Mouse (Mus musculus) liver, embryonic 11.5 days (tissue): Measurements from ENCODE around the gene Zfp523. TPM values are rescaled to one million over a fixed set of nuclear protein-coding genes. Genes with fewer than 3 reads are reported as not detected.
A peak's percentile ranks its signal among the peaks of the same experiment; 100 is the strongest.

ENCODE experiments used
- ATAC-seq: fragments of 200-750 bp; cut with Nextera tagmentation; replicated peaks from 2 replicates; pipeline ENCODE4 v1.8.0; 2017; ENCODE audit warnings: moderate number of reproducible peaks, mild to moderate bottlenecking, moderate TSS enrichment, moderate library complexity; ENCODE audit not compliant: low FRiP score
- DNase-seq: peaks from one replicate; pipeline ENCODE4 v3.0.0-alpha.2; 2017; ENCODE audit warnings: low spot score
- H3K27ac ChIP-seq: fragments of 300-500 bp; sonication (generic); 2 replicates; pipeline ENCODE4 v1.5.1; 2014; ENCODE audit warnings: mild to moderate bottlenecking, low read depth, low read length, control low read depth
- H3K27me3 ChIP-seq: fragments of 300-500 bp; sonication (generic); replicated peaks from 2 replicates; pipeline ENCODE4 v1.6.1; 2014; ENCODE audit warnings: low read length, mixed read lengths; ENCODE audit not compliant: control insufficient read depth, insufficient read depth
- H3K36me3 ChIP-seq: fragments of 300-500 bp; sonication (generic); 2 replicates; pipeline ENCODE4 v1.6.1; 2014; ENCODE audit warnings: mild to moderate bottlenecking, low read length, moderate library complexity, mixed read lengths; ENCODE audit not compliant: control insufficient read depth, insufficient read depth
- H3K4me1 ChIP-seq: fragments of 300-500 bp; sonication (generic); replicated peaks from 2 replicates; pipeline ENCODE4 v1.6.1; 2014; ENCODE audit warnings: low read length, mixed read lengths; ENCODE audit not compliant: control insufficient read depth, insufficient read depth
- H3K4me2 ChIP-seq: fragments of 300-500 bp; sonication (generic); 2 replicates; pipeline ENCODE4 v1.6.1; 2014; ENCODE audit warnings: mild to moderate bottlenecking, control low read depth, moderate library complexity
- H3K4me3 ChIP-seq: fragments of 300-500 bp; sonication (generic); 2 replicates; pipeline ENCODE4 v1.5.1; 2014; ENCODE audit warnings: low read depth, low read length, control low read depth
- H3K9ac ChIP-seq: fragments of 300-500 bp; sonication (generic); 2 replicates; pipeline ENCODE4 v1.6.1; 2014; ENCODE audit warnings: low read depth, low read length, control low read depth
- H3K9me3 ChIP-seq: fragments of 300-500 bp; sonication (generic); 2 replicates; pipeline ENCODE4 v1.6.1; 2016; ENCODE audit warnings: low read length, inconsistent platforms, mixed read lengths; ENCODE audit not compliant: control insufficient read depth
- WGBS: fragments of 180-500 bp; shearing (Covaris S2); extraction: QIAGEN DNeasy Blood & Tissue Kit; methylation state at CpG from one replicate; pipeline ENCODE4 v1.1.7; 2014; 5-methylcytosine and 5-hydroxymethylcytosine counted together
- polyA plus RNA-seq: library from polyadenylated mRNA; unstranded; fragments of >200 nt; fragmentation: Nextera tagmentation; extraction: Ambion mirVana; gene quantifications from 2 replicates; pipeline ENCODE4 v1.2.1, GENCODE M21; 2014

Gene Zfp523
- polyA plus RNA-seq, 1 experiment from 2014 or later, result 14.6 TPM

- Histone ChIP-seq H3K4me2 (no peak overlapping the region), H3K9me3 (no peaks in the 10 kb centered on the region), H3K4me1 (no peaks in the 10 kb centered on the region), H3K27ac (no peak overlapping the region), H3K9ac (no peak overlapping the region), H3K36me3 (peaks cover 8% of the 10 kb centered on the region), H3K27me3 (no peaks in the 10 kb centered on the region), H3K4me3 (no peak overlapping the region)
- WGBS, result 89% methylated on average over 10 of the region's 10 CpGs
- DNase-seq (no peak), ATAC-seq (no peak)
Observed at GRCm38 (mm10) chr17:28195033-28195432, 18.1 kb downstream of the Zfp523 start.

GRCm38 (mm10) chr17:28197646-28198045 lies 20.7 kb downstream of the Zfp523 start:
- no peak for DNase-seq
- Histone ChIP-seq H3K36me3 (peaks cover 13% of the 10 kb centered on the region; the same call in 1 of the 2 replicates), H3K27me3 (no peaks in the 10 kb centered on the region), H3K9ac (no peak overlapping the region), H3K4me2 (no peak overlapping the region), H3K9me3 (no peaks in the 10 kb centered on the region), H3K27ac (no peak overlapping the region), H3K4me1 (no peaks in the 10 kb centered on the region), H3K4me3 (no peak overlapping the region)
- WGBS, result 78% methylated on average over 18 of the region's 18 CpGs
- no peak for ATAC-seq

GRCm38 (mm10) chr17:28201982-28202381 lies 25.1 kb downstream of the Zfp523 start:
- DNase-seq, result no peak
- Histone ChIP-seq H3K4me2 (no peak overlapping the region), H3K9ac (no peak overlapping the region), H3K27me3 (no peaks in the 10 kb centered on the region), H3K4me1 (peaks cover 3% of the 10 kb centered on the region), H3K9me3 (no peaks in the 10 kb centered on the region), H3K36me3 (peaks cover 10% of the 10 kb centered on the region; the same call in 1 of the 2 replicates), H3K4me3 (no peak overlapping the region), H3K27ac (no peak overlapping the region)
- WGBS, result 81% methylated on average over 14 of the region's 14 CpGs
- ATAC-seq, result no peak

GRCm38 (mm10) chr17:28204052-28204720 lies 27.3 kb downstream of the Zfp523 start:
- Histone ChIP-seq H3K4me3 (no peak overlapping the region), H3K36me3 (peaks cover 10% of the 10 kb centered on the region; the same call in 1 of the 2 replicates), H3K27ac (no peak overlapping the region), H3K9ac (no peak overlapping the region), H3K4me1 (peaks cover 14% of the 10 kb centered on the region), H3K4me2 (no peak overlapping the region), H3K27me3 (no peaks in the 10 kb centered on the region), H3K9me3 (no peaks in the 10 kb centered on the region)
- 35% methylated on average over 14 of the region's 14 CpGs for WGBS
- DNase-seq, result no peak
- no peak for ATAC-seq

- H3K9me3 ChIP-seq, result no peaks in the 10 kb centered on the region
- H3K4me3 ChIP-seq, result no peak overlapping the region
- H3K4me2 ChIP-seq, result no peak overlapping the region
- ATAC-seq (no peak), DNase-seq (no peak)
- peaks cover 20% of the 10 kb centered on the region for H3K4me1 ChIP-seq
- no peak overlapping the region for H3K27ac ChIP-seq
- no peak overlapping the region for H3K9ac ChIP-seq
- H3K36me3 ChIP-seq, result peaks cover 9% of the 10 kb centered on the region; the same call in 1 of the 2 replicates
- 88% methylated on average over 8 of the region's 8 CpGs for WGBS
- no peaks in the 10 kb centered on the region for H3K27me3 ChIP-seq
Observed at GRCm38 (mm10) chr17:28205443-28205842, 28.5 kb downstream of the Zfp523 start.

- Histone ChIP-seq H3K4me2 (peak overlapping the region; percentile 89), H3K27me3 (no peaks in the 10 kb centered on the region), H3K9ac (peak overlapping the region; percentile 84), H3K27ac (peak overlapping the region; percentile 86), H3K9me3 (no peaks in the 10 kb centered on the region), H3K4me3 (peak overlapping the region; percentile 63; the same call in 1 of the 2 replicates), H3K4me1 (peaks cover 29% of the 10 kb centered on the region), H3K36me3 (no peaks in the 10 kb centered on the region)
- ATAC-seq (no peak), DNase-seq (no peak)
- 58% methylated on average over 8 of the region's 8 CpGs for WGBS
Observed at GRCm38 (mm10) chr17:28207092-28207491, 30.2 kb downstream of the Zfp523 start.

- Histone ChIP-seq H3K4me1 (peaks cover 35% of the 10 kb centered on the region), H3K9me3 (no peaks in the 10 kb centered on the region), H3K27ac (peak within 1 kb of the TSS; percentile 86), H3K9ac (peak within 1 kb of the TSS; percentile 84), H3K4me2 (peak within 1 kb of the TSS; percentile 89), H3K27me3 (no peaks in the 10 kb centered on the region), H3K4me3 (peak within 1 kb of the TSS; percentile 63), H3K36me3 (no peaks in the 10 kb centered on the region)
- DNase-seq, result peak; percentile 87
- WGBS, result 7% methylated on average over 26 of the region's 26 CpGs
- ATAC-seq, result peak; percentile 84
Observed at GRCm38 (mm10) chr17:28207591-28208313, 30.8 kb downstream of the Zfp523 start, which contains the start of gene Def6. Gene Def6, plus strand, starts transcription at chr17:28207778.

- Histone ChIP-seq H3K4me2 (peak overlapping the region; percentile 89), H3K36me3 (no peaks in the 10 kb centered on the region), H3K4me3 (peak overlapping the region; percentile 63), H3K9me3 (no peaks in the 10 kb centered on the region), H3K27ac (peak overlapping the region; percentile 86), H3K4me1 (peaks cover 35% of the 10 kb centered on the region), H3K27me3 (no peaks in the 10 kb centered on the region), H3K9ac (peak overlapping the region; percentile 84)
- ATAC-seq (peak; percentile 11; the same call in 1 of the 2 replicates), DNase-seq (no peak)
- 35% methylated on average over 8 of the region's 8 CpGs for WGBS
Observed at GRCm38 (mm10) chr17:28208314-28208612, 31.3 kb downstream of the Zfp523 start.
